Mouse (Mus musculus) embryonic fibroblast, embryonic 13.5 days (primary cell): ENCODE measurements around the gene Krt88.

Experiments used
- CTCF ChIP-seq: IDR thresholded peaks from 2 replicates; pipeline ENCODE4 v1.5.1; 2011; ENCODE audit warnings: mild to moderate bottlenecking, control low read depth, low read length, moderate library complexity, borderline replicate concordance; ENCODE audit not compliant: insufficient read depth
- POLR2A ChIP-seq: IDR thresholded peaks from 2 replicates; pipeline ENCODE4 v1.6.1; 2011; ENCODE audit warnings: low read depth, mild to moderate bottlenecking, control low read depth, low read length, moderate library complexity

GRCm38 (mm10) chr15:101458361-101458930 is 10.9 kb downstream of the Krt88 start:
- TF ChIP-seq CTCF (no peak), POLR2A (no peak)
